15 mouse cellular contexts compared by ENCODE assay signal in the genomic region with DNA sequence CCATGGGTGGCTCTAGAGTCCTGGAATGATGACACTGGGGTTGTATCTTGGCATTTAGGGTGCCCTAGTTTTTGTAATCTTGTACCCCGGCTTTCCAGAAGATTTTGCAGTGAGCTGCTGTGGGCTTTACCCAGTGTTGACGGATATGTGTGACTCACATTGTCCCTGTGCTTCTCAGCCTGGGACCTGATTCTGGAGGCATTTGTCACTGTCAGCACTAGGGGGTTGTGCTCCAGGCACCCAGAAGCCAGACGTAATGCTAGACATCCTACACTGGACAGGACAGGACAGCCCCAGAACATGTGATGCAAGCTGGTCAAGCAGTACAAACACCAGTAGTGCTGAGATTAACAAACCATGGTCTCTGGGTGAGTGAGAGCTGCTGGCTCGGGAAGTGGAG.
"Had no signal": no experiment of that assay in that cellular context is flagged by ENCODE, and none has a peak within 500 bp of the region (broad histone marks: within the 10 kb centered on the region; RNA-seq: fewer than 3 reads in every experiment).

No protein-coding gene starts in this region.

- H3K4me2 ChIP-seq: limb, embryonic 13.5 days; liver, embryonic 15.5 days; lung, embryonic 14.5 days had no signal

- H3K27ac ChIP-seq: limb, embryonic 13.5 days; liver, embryonic 15.5 days; midbrain, embryonic 10.5 days had no signal

- DNase-seq: kidney, postnatal 10 days; kidney, postnatal 4 days; left cerebral cortex, postnatal 4 days; lung, embryonic 14.5 days; lung, postnatal 10 days; lung, postnatal 4 days; midbrain, embryonic 14.5 days; right cerebral cortex, adult 18-20 months; right cerebral cortex, postnatal 25 days; thymus, postnatal 36 days had no signal

- H3K9me3 ChIP-seq: limb, embryonic 13.5 days; liver, embryonic 15.5 days; midbrain, embryonic 10.5 days had no signal

- H3K4me1 ChIP-seq: liver, embryonic 15.5 days; midbrain, embryonic 10.5 days had no signal

- H3K9ac ChIP-seq: limb, embryonic 13.5 days; liver, embryonic 15.5 days; lung, embryonic 14.5 days had no signal

- H3K4me3 ChIP-seq: layer of hippocampus, adult 2 months; limb, embryonic 13.5 days; liver, embryonic 15.5 days; midbrain, embryonic 10.5 days; myocyte had no signal

- H3K27me3 ChIP-seq: limb, embryonic 13.5 days; liver, embryonic 15.5 days had no signal

- H3K36me3 ChIP-seq: limb, embryonic 13.5 days; liver, embryonic 15.5 days had no signal
